11 mouse cellular contexts compared by ENCODE assay signal in genomic region chr6:142111667-142112305, GRCm38 (mm10).
DNase-seq lines count a peak whose midpoint lies in the region; ATAC-seq and TF ChIP-seq lines count a peak whose summit lies in the region.
"Had no signal": no experiment of that assay in that cellular context is flagged by ENCODE, and none has a peak within 500 bp of the region (broad histone marks: within the 10 kb centered on the region; RNA-seq: fewer than 3 reads in every experiment).

No protein-coding gene starts in this region.

- no peaks in the 10 kb centered on the region for H3K36me3 ChIP-seq in forebrain, embryonic 13.5 days (ENCODE audit: poor library complexity, severe bottlenecking)
- no peaks in the 10 kb centered on the region for H3K36me3 ChIP-seq in midbrain, embryonic 11.5 days (ENCODE audit: control insufficient read depth, insufficient read depth, low read length)
- no peaks in the 10 kb centered on the region for H3K36me3 ChIP-seq in lung, postnatal 0 days (ENCODE audit: insufficient read depth, low read length)
- H3K36me3 ChIP-seq: liver, embryonic 13.5 days had no signal

- 23% methylated on average over 3 of the region's 3 CpGs for WGBS in forebrain, embryonic 13.5 days
- WGBS in midbrain, embryonic 11.5 days: 35% methylated on average over 3 of the region's 3 CpGs
- WGBS in lung, postnatal 0 days: 88% methylated on average over 3 of the region's 3 CpGs

- intact Hi-C loops in left cerebral cortex, postnatal 4 days (cut with DNase I): no loop called here

- H3K27ac ChIP-seq in forebrain, embryonic 13.5 days: no peak overlapping the region
- H3K27ac ChIP-seq in midbrain, embryonic 11.5 days (ENCODE audit: low read depth, low read length): no peak overlapping the region
- H3K27ac ChIP-seq in lung, postnatal 0 days (ENCODE audit: low read length): no peak overlapping the region
- H3K27ac ChIP-seq: liver, embryonic 13.5 days had no signal

- no peaks in the 10 kb centered on the region for H3K27me3 ChIP-seq in forebrain, embryonic 13.5 days
- H3K27me3 ChIP-seq in midbrain, embryonic 11.5 days (ENCODE audit: control insufficient read depth, insufficient read depth, low read length): no peaks in the 10 kb centered on the region
- H3K27me3 ChIP-seq in lung, postnatal 0 days (replicated peaks; ENCODE audit: insufficient read depth, low read length): no peaks in the 10 kb centered on the region
- H3K27me3 ChIP-seq: liver, embryonic 13.5 days had no signal

- peak; percentile 14 for DNase-seq in left cerebral cortex, postnatal 4 days
- DNase-seq in left cerebral cortex, adult 8-10 months (ENCODE audit: low spot score in 2 of 2): no peak
- peak; percentile 90 for DNase-seq in midbrain, embryonic 11.5 days (ENCODE audit: low spot score, missing footprints)
- no peak for DNase-seq in urinary bladder, adult 18-20 months (ENCODE audit: low spot score in 2 of 2)
- DNase-seq in lung, postnatal 0 days (ENCODE audit: low spot score): no peak
- DNase-seq in adrenal gland, postnatal 10 days: no peak
- DNase-seq: kidney, adult 18-20 months; liver, embryonic 13.5 days had no signal

- ATAC-seq in forebrain, embryonic 13.5 days: peak; percentile 94
- ATAC-seq in midbrain, embryonic 11.5 days (ENCODE audit: low FRiP score): peak; percentile 97
- ATAC-seq in CD4-positive, CD25-positive, alpha-beta regulatory T cell, adult 4 months: no peak
- no peak for ATAC-seq in lung, postnatal 0 days

- H3K9me3 ChIP-seq in forebrain, embryonic 13.5 days (replicated peaks): no peaks in the 10 kb centered on the region
- H3K9me3 ChIP-seq in midbrain, embryonic 11.5 days (ENCODE audit: control insufficient read depth, low read length): no peaks in the 10 kb centered on the region
- H3K9me3 ChIP-seq in lung, postnatal 0 days (ENCODE audit: low read length): no peaks in the 10 kb centered on the region
- H3K9me3 ChIP-seq: liver, embryonic 13.5 days had no signal

- H3K9ac ChIP-seq in forebrain, embryonic 13.5 days: no peak overlapping the region
- no peak overlapping the region for H3K9ac ChIP-seq in midbrain, embryonic 11.5 days (ENCODE audit: low read length)
- H3K9ac ChIP-seq in lung, postnatal 0 days (replicated peaks; ENCODE audit: low read depth): no peak overlapping the region
- H3K9ac ChIP-seq: liver, embryonic 13.5 days had no signal

- H3K4me2 ChIP-seq in forebrain, embryonic 13.5 days: no peak overlapping the region
- no peak overlapping the region; the same call in 1 of the 2 replicates for H3K4me2 ChIP-seq in midbrain, embryonic 11.5 days
- H3K4me2 ChIP-seq in lung, postnatal 0 days (replicated peaks; ENCODE audit: low read depth, low read length): no peak overlapping the region
- H3K4me2 ChIP-seq: liver, embryonic 13.5 days had no signal

- no peak for TF ChIP-seq CTCF in lung, postnatal 0 days (IDR thresholded peaks at IDR 0.05)

- H3K4me1 ChIP-seq in forebrain, embryonic 13.5 days: peaks cover 14% of the 10 kb centered on the region
- peaks cover 13% of the 10 kb centered on the region for H3K4me1 ChIP-seq in midbrain, embryonic 11.5 days (ENCODE audit: control insufficient read depth, insufficient read depth, low read length)
- H3K4me1 ChIP-seq in lung, postnatal 0 days (ENCODE audit: insufficient read depth, low read depth, low read length): no peaks in the 10 kb centered on the region
- H3K4me1 ChIP-seq: liver, embryonic 13.5 days had no signal

- no peak overlapping the region for H3K4me3 ChIP-seq in forebrain, embryonic 13.5 days
- H3K4me3 ChIP-seq in midbrain, embryonic 11.5 days (ENCODE audit: low read depth, low read length): no peak overlapping the region
- no peak overlapping the region for H3K4me3 ChIP-seq in lung, postnatal 0 days (ENCODE audit: low read depth, low read length)
- H3K4me3 ChIP-seq: erythroblast, embryonic 14.5 days; liver, embryonic 13.5 days had no signal

- TF ChIP-seq EP300 in lung, postnatal 0 days (IDR thresholded peaks at IDR 0.05): no peak

Comparison
In these comparisons a context has a peak if more than half of its experiments do, and no peak if none do; other contexts are left out.
1. DNase-seq: peak in left cerebral cortex, postnatal 4 days (single experiment) and midbrain, embryonic 11.5 days (single experiment); none in left cerebral cortex, adult 8-10 months (0 of 2), urinary bladder, adult 18-20 months (0 of 2), lung, postnatal 0 days (single experiment) and adrenal gland, postnatal 10 days (single experiment).
2. ATAC-seq: peak in forebrain, embryonic 13.5 days (single experiment) and midbrain, embryonic 11.5 days (single experiment); none in CD4-positive, CD25-positive, alpha-beta regulatory T cell, adult 4 months (single experiment) and lung, postnatal 0 days (single experiment).